Comparison of ENCODE assay signal across 9 mouse cellular contexts in the genomic region with DNA sequence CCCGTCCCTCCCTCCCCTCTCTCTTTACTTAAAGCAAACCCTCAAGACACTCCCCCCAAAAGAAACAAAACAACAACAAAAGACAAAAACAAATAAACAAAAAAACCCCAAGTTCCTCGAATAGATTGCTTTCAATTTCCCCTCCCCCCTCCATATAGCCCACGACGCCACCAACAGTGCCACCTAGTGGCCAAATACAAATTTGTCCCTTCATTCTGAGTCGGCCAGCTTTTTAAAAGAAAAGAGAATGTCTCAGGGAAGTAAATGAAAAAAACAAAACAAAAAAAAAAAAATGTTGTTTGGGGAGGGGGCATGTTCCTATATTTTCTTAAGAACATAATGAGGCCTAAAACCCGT.
DNase-seq lines count a peak whose midpoint lies in the region; ATAC-seq lines count a peak whose summit lies in the region.
"Had no signal": no experiment of that assay in that cellular context is flagged by ENCODE, and none has a peak within 500 bp of the region (broad histone marks: within the 10 kb centered on the region; RNA-seq: fewer than 3 reads in every experiment).

No protein-coding gene starts in this region.

- H3K4me3 ChIP-seq in hindbrain, embryonic 11.5 days (ENCODE audit: low read depth, low read length) = peak overlapping the region; percentile 29
- peak overlapping the region; percentile 42 for H3K4me3 ChIP-seq in midbrain, embryonic 12.5 days
- H3K4me3 ChIP-seq: erythroblast, embryonic 14.5 days had no signal

- H3K27ac ChIP-seq in hindbrain, embryonic 11.5 days (ENCODE audit: low read depth, low read length) = no peak overlapping the region
- H3K27ac ChIP-seq in midbrain, embryonic 12.5 days (replicated peaks) = no peak overlapping the region

- H3K36me3 ChIP-seq in hindbrain, embryonic 11.5 days (ENCODE audit: control insufficient read depth, insufficient read depth, low read length) = no peaks in the 10 kb centered on the region
- no peaks in the 10 kb centered on the region for H3K36me3 ChIP-seq in midbrain, embryonic 12.5 days

- peak; percentile 23 to 55 for DNase-seq in left cerebral cortex, adult 18-20 months (ENCODE audit: low spot score in 2 of 2)
- no peak for DNase-seq in left cerebral cortex, adult 9 months (ENCODE audit: low spot score in 2 of 2)
- peak; percentile 54 for DNase-seq in adrenal gland, postnatal 25 days
- DNase-seq in fibroblast of lung, adult 2 months (ENCODE audit: low read depth) = peak; percentile 9
- peak; percentile 87 for DNase-seq in hindbrain, embryonic 11.5 days (ENCODE audit: low spot score)
- peak; percentile 23 to 53 for DNase-seq in left cerebral cortex, postnatal 25 days (ENCODE audit: low spot score in 2 of 2)
- DNase-seq in testis, postnatal 10 days (ENCODE audit: low spot score) = peak; percentile 73

- 0 out of 2 replicates have a peak, but pooled peaks cover 2% of the 10 kb centered on the region for H3K4me1 ChIP-seq in hindbrain, embryonic 11.5 days (replicated peaks; ENCODE audit: control insufficient read depth, insufficient read depth, low read length)
- peaks cover 6% of the 10 kb centered on the region; the same call in 1 of the 2 replicates for H3K4me1 ChIP-seq in midbrain, embryonic 12.5 days

- intact Hi-C loops in left cerebral cortex, postnatal 25 days (cut with DNase I) = loop anchor here (2.0 to 10.0 kb wide), 3 partner anchors 338 to 530 kb away; partner anchors contain the start of gene Hoxd8

- no peaks in the 10 kb centered on the region for H3K9me3 ChIP-seq in hindbrain, embryonic 11.5 days (ENCODE audit: control insufficient read depth, low read length)
- H3K9me3 ChIP-seq in midbrain, embryonic 12.5 days = no peaks in the 10 kb centered on the region

- peak; percentile 35; the same call in 1 of the 2 replicates for ATAC-seq in hindbrain, embryonic 11.5 days (ENCODE audit: low FRiP score)
- no peak for ATAC-seq in midbrain, embryonic 12.5 days (ENCODE audit: low FRiP score, low read depth)

- H3K9ac ChIP-seq in hindbrain, embryonic 11.5 days (ENCODE audit: low read depth, low read length) = peak overlapping the region; percentile 45
- peak overlapping the region; percentile 55 for H3K9ac ChIP-seq in midbrain, embryonic 12.5 days (replicated peaks)

- 2% methylated on average over 6 of the region's 6 CpGs for WGBS in hindbrain, embryonic 11.5 days
- WGBS in midbrain, embryonic 12.5 days = 1% methylated on average over 6 of the region's 6 CpGs

- H3K27me3 ChIP-seq in hindbrain, embryonic 11.5 days (ENCODE audit: control insufficient read depth, insufficient read depth, low read length) = no peaks in the 10 kb centered on the region
- peaks cover 30% of the 10 kb centered on the region for H3K27me3 ChIP-seq in midbrain, embryonic 12.5 days

- H3K4me2 ChIP-seq in hindbrain, embryonic 11.5 days (replicated peaks; ENCODE audit: low read depth, low read length) = peak overlapping the region; percentile 50
- peak overlapping the region; percentile 66 for H3K4me2 ChIP-seq in midbrain, embryonic 12.5 days (replicated peaks)

Comparison
In these comparisons a context has a peak if more than half of its experiments do, and no peak if none do; other contexts are left out.
1. DNase-seq: peak in left cerebral cortex, adult 18-20 months (2 of 2), adrenal gland, postnatal 25 days (single experiment), fibroblast of lung, adult 2 months (single experiment), hindbrain, embryonic 11.5 days (single experiment), left cerebral cortex, postnatal 25 days (2 of 2) and testis, postnatal 10 days (single experiment); none in left cerebral cortex, adult 9 months (0 of 2).